Mouse (Mus musculus): ENCODE data around the gene Rsph1. TPM values are rescaled to one million over a fixed set of nuclear protein-coding genes. Genes with fewer than 3 reads are reported as not detected.

Gene Rsph1
- total RNA-seq, 2 experiments from 2014 or later = 5.7 to 7.2 TPM

- peak; percentile 58 to 61 for DNase-seq (ENCODE audit: low spot score in 2 of 2)
Measured at GRCm38 (mm10) chr17:31304895-31305775, 28.0 kb upstream of the Rsph1 start.

DNA sequence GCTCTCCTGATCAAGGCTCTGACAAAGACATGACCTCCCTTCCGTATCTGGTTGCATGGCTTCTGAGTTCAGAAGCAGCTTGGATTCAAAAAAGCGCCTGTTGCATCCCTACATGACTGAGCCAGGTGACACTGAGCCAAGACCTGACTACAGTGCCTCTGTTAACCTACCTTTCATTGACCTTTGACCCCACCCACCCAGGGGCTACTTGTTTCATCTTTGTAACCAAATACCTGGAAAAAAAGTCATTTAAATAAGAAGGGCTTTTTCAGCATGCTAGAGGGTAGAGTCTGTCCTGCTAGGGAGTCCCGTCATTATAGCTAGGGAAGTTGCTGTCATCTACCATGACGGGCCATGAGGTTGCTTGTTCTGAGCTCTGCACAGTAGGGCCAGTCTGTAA is 26.2 kb upstream of the Rsph1 start:
- DNase-seq (ENCODE audit: low spot score in 2 of 2) = no peak

DNA sequence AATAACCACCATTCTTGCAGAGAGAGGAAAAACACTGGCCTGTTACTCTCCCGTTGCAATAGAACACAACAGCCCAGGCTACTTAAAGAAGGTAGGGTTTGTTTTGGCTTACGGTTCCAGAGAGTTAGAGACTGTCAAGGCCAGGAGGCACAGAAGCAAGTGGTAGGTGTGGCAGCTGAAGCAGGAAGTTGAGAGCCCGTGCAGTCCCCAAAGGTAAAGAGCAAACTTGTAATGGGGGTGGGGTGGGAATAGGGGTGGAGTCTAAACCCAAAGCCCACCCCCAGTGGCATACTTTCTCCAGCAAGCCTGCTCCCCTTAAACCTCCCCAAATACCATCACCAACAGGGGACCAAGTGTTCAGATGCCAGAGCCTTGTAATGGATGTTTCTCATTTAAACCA is 23.6 kb upstream of the Rsph1 start:
- no peak for DNase-seq (ENCODE audit: low spot score in 2 of 2)

- DNase-seq (ENCODE audit: low spot score in 2 of 2) = no peak
Measured at GRCm38 (mm10) chr17:31299981-31300380, 22.8 kb upstream of the Rsph1 start.

DNA sequence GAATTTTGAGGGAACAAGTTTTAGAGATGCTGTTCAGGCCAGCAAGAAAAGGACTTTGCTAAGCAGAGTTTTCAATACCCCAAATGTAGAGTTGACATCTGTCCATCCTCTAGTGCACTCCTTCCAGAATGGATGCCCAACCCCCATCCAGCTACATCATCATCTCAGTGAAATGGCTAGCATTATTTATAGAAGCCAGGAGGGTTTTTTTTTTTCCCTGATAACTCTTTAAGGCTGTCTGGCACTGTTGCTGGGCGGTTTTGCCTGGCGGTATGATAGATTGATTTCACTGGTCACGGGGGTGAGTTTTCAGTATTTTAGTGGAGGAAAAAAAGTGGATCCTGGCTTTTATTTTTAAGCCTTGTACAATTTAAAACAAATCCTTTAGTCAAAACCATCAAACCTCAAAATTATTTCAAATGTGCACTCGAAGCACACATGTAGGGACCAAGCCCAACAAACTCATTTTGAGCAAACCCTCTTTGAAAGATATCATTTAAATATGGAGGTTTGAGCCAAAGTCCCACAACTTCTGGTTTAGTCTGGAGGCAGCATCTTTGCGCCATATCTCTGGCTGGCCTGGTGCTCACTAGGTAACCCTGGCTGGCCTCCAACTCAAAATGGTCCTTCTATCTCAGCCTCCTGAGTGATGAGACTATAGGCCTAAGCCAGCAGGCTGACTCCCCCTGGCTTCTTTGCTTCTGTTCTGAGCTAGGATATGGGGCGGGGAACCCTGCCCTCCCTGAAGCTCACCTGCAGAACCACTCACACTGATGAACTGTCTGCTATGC is 21.4 kb upstream of the Rsph1 start:
- no peak for DNase-seq (ENCODE audit: low spot score in 2 of 2)

GRCm38 (mm10) chr17:31297521-31297939 is 20.3 kb upstream of the Rsph1 start:
- peak; percentile 57 to 65 for DNase-seq (ENCODE audit: low spot score in 2 of 2)

DNA sequence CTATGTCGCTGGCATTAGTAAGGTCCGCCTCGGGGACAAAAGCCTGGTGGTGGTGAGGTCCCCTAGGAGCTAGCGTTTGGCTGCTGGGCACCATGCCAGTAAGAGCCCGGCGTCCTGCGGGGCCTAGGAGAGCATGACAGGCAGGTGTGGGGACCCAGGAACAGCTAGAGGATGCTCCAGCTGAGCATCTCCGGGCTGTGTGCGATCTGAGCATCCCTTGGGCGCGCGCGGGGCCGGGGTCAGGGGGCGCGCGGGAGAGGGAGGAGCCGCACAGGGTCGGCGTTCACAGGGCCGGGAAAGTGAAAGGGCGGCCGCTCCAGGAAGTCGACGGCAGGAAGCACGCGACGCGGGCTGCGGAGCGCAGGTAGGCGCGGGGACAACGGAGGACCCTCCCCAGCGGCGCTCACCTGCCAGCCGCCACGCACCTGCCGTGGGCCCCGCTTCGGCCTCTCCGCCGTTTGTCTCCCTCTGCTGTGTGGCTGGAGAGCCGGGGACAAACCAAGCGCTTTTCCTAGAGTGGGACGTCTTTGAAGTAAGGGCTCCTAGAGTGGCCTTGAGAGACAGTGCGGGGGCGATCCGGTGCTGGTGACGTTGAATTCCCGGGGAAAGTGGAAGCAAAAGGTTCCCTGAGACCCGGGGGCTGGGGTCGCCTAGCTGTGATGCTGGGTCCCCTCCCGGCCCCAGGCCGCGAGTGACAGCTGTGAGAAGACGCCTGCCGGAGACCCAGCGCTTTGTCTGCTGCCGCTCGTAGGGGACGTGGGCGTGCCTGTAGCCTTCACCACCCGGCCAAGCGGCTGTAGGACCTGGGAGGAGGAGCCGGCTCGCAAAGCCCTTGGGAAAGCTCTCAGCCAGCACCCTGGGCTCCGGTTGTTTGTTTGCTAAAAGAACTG is 19.0 kb upstream of the Rsph1 start:
- peak; percentile 82 to 84 for DNase-seq (ENCODE audit: low spot score in 2 of 2)

GRCm38 (mm10) chr17:31295215-31295891 is 18.2 kb upstream of the Rsph1 start:
- DNase-seq (ENCODE audit: low spot score in 2 of 2) = peak in 1 of 2 experiments; percentile 55

- DNase-seq (ENCODE audit: low spot score in 2 of 2) = no peak
Measured at GRCm38 (mm10) chr17:31294363-31295214, 17.4 kb upstream of the Rsph1 start.

- no peak for DNase-seq (ENCODE audit: low spot score in 2 of 2)
Measured at GRCm38 (mm10) chr17:31290859-31291258, 13.7 kb upstream of the Rsph1 start.

GRCm38 (mm10) chr17:31290311-31290710 is 13.1 kb upstream of the Rsph1 start:
- no peak for DNase-seq (ENCODE audit: low spot score in 2 of 2)

GRCm38 (mm10) chr17:31288999-31289726 is 12.0 kb upstream of the Rsph1 start:
- no peak for DNase-seq (ENCODE audit: low spot score in 2 of 2)

DNA sequence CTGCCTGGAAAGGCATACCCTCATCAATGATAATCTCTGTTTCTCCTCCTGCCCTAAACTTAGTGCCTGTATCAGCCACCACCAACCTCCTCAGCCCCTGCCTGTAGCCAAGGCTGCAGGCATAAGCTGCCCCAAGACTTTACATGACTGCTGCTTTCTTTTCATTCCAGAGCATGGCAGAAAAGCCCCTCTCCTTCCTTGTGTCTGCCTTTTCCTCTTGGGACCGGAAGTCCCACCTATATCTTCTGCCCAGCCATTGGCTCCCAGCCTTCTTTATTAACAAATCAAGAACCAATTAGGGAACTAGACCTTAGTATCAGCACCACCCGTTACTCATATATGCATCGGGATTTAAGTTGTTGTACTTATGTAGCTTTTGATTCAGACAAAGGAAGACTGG is 10.0 kb upstream of the Rsph1 start:
- no peak for DNase-seq (ENCODE audit: low spot score in 2 of 2)

DNA sequence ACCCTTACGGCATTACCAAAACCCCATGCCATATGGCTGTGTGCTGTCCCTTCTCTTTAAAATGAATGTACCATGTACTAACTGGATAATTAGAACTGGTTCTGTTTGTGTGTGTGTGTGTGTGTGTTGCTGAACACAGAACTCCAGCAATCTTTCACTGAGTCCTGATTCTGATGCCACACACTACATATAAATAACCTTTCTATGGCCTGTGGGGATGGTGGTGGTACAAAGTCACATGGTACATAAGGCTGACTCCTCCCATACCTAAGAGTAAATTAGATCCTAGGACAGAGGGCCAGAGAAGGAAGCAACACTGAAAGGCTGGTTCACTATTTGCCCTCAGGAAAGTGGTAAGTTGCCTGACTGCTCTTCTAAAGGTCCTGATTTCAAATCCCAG is 9.3 kb upstream of the Rsph1 start, which contains the start of gene Slc37a1:
TSS of gene Slc37a1 (plus strand) at position 301 of the 400 bp plus-strand sequence.
- no peak for DNase-seq (ENCODE audit: low spot score in 2 of 2)

DNA sequence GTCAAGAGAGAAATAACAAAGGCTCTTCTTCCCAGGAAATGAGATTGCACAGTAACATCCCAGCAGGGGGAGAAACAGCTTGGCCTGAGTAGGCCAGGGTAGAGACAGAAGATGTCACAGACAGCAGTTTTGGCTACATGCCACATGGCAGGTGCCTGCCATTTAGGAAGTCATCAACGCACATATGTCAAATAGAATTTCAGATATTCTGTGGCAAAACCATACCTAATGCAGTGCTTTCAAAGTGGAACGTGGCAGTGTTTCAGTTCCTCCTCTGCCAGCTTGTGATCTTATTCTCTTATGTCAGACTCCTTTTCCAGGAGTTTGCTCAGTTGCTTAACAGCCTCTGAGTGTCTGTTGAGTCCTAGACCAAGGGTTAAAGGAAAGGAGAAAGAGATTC is 8.7 kb upstream of the Rsph1 start:
- DNase-seq (ENCODE audit: low spot score in 2 of 2) = no peak

DNA sequence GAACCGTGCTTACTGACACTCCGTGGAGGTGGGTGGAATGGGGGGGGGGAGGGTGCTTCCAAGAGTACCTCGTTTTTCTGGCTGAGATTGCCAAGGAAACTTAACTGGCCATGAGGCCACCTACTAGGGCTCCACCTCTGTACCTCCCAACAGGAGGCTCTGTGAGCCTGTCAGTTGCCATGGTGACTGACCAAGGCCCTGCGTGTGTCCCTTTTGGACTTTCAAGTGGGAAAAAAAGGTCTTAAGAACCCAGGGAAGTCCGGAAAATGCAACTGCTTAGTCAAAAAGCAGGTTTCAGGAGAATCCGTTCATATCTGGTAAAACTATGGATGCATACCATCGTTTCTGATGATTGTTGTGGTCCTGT is 5.5 kb upstream of the Rsph1 start:
- DNase-seq (ENCODE audit: low spot score in 2 of 2) = no peak

- DNase-seq (ENCODE audit: low spot score in 2 of 2) = no peak
Measured at GRCm38 (mm10) chr17:31281830-31282686, 4.9 kb upstream of the Rsph1 start.

- DNase-seq (ENCODE audit: low spot score in 2 of 2) = no peak
Measured at GRCm38 (mm10) chr17:31280269-31280668, 3.1 kb upstream of the Rsph1 start.
